Mouse (Mus musculus) forebrain, embryonic 16.5 days (tissue): Measurements from ENCODE around the gene Zc3h18. TPM values are rescaled to one million over a fixed set of nuclear protein-coding genes. Genes with fewer than 3 reads are reported as not detected.

Experiments used
- ATAC-seq: fragments of 200-750 bp; cut with Nextera tagmentation; 2 replicates; pipeline ENCODE4 v1.8.0; 2017; ENCODE audit warnings: mild to moderate bottlenecking, moderate library complexity
- H3K27ac ChIP-seq: fragments of 300-500 bp; sonication (generic); 2 replicates; pipeline ENCODE4 v1.5.1; 2014; ENCODE audit warnings: low read length, control low read depth
- H3K27me3 ChIP-seq: fragments of 300-500 bp; sonication (generic); replicated peaks from 2 replicates; pipeline ENCODE4 v1.6.1; 2014; ENCODE audit warnings: low read length; ENCODE audit not compliant: control insufficient read depth, insufficient read depth
- H3K36me3 ChIP-seq: fragments of 300-500 bp; sonication (generic); 2 replicates; pipeline ENCODE4 v1.6.1; 2014; ENCODE audit not compliant: control insufficient read depth, insufficient read depth
- H3K4me1 ChIP-seq: fragments of 300-500 bp; sonication (generic); replicated peaks from 2 replicates; pipeline ENCODE4 v1.6.1; 2014; ENCODE audit warnings: low read length; ENCODE audit not compliant: control insufficient read depth, insufficient read depth
- H3K4me2 ChIP-seq: fragments of 300-500 bp; sonication (generic); 2 replicates; pipeline ENCODE4 v1.6.1; 2014; ENCODE audit warnings: mild to moderate bottlenecking, low read length, control low read depth
- H3K4me3 ChIP-seq: fragments of 300-500 bp; sonication (generic); replicated peaks from 2 replicates; pipeline ENCODE4 v1.5.1; 2014; ENCODE audit warnings: mild to moderate bottlenecking, low read length, control low read depth
- H3K9ac ChIP-seq: fragments of 300-500 bp; sonication (generic); replicated peaks from 2 replicates; pipeline ENCODE4 v1.6.1; 2014; ENCODE audit warnings: low read depth, low read length, control low read depth
- H3K9me3 ChIP-seq: fragments of 300-500 bp; sonication (generic); 2 replicates; pipeline ENCODE4 v1.6.1; 2016; ENCODE audit warnings: low read length; ENCODE audit not compliant: control insufficient read depth
- WGBS: fragments of 180-500 bp; shearing (Covaris S2); extraction: QIAGEN DNeasy Blood & Tissue Kit; methylation state at CpG from one replicate; pipeline ENCODE4 v1.1.7; 2014; 5-methylcytosine and 5-hydroxymethylcytosine counted together
- polyA plus RNA-seq: library from polyadenylated mRNA; unstranded; fragments of >200 nt; fragmentation: Nextera tagmentation; extraction: Ambion mirVana; gene quantifications from 2 replicates; pipeline ENCODE4 v1.2.1, GENCODE M21; 2015

The Zc3h18 gene
- polyA plus RNA-seq, 1 experiment from 2014 or later: 44.7 TPM

DNA sequence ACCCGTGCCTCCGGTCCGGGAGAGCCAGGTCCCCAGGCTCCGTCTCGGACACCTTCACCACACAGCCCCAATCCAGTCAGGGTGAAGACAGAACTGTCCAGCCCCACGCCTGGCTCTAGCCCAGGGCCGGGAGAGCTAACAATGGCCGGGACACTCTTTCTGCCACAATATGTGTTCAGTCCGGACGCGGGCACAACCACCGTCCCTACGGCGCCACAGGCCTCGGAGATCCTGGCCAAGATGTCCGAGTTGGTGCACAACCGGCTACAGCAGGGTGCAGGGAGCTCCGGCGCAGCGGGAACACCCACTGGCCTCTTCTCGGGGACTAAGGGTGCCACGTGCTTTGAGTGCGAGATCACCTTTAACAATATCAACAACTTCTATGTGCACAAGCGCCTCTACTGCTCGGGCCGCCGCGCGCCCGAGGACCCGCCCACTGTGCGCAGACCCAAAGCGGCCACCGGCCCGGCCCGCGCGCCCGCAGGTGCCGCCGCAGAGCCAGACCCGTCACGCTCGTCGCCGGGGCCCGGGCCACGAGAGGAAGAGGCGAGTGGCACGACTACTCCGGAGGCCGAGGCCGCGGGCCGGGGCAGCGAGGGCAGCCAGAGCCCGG, 40.7 kb upstream of the Zc3h18 start:
- H3K4me2 ChIP-seq: peak overlapping the region; percentile 91
- H3K36me3 ChIP-seq: no peaks in the 10 kb centered on the region
- WGBS: 6% methylated on average over 48 of the region's 57 CpGs
- H3K27me3 ChIP-seq: peaks cover 43% of the 10 kb centered on the region
- peak overlapping the region; percentile 64 for H3K4me3 ChIP-seq
- peak; percentile 43 for ATAC-seq
- no peak overlapping the region for H3K27ac ChIP-seq
- peak overlapping the region; percentile 68 for H3K9ac ChIP-seq
- H3K9me3 ChIP-seq: no peaks in the 10 kb centered on the region
- peaks cover 12% of the 10 kb centered on the region for H3K4me1 ChIP-seq

DNA sequence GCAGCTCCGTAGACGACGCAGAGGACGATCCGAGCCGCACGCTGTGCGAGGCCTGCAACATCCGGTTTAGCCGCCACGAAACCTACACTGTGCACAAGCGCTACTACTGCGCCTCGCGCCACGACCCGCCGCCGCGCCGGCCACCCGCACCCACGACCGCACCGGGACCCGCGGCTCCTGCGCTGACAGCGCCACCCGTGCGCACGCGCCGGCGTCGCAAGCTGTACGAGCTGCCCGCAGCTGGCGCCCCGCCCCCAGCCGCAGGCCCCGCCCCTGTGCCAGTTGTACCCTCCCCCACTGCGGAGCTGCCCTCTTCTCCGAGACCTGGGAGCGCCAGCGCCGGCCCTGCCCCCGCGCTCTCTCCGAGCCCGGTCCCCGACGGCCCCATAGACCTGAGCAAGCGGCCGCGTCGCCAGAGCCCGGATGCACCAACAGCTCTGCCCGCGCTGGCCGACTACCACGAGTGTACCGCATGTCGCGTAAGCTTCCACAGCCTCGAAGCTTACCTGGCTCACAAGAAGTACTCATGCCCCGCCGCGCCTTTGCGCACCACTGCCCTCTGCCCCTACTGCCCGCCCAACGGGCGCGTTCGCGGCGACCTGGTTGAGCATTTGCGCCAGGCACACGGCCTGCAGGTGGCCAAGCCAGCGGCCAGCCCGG, 40.0 kb upstream of the Zc3h18 start:
- H3K4me3 ChIP-seq: peak overlapping the region; percentile 64
- WGBS: 5% methylated on average over 75 of the region's 81 CpGs
- no peaks in the 10 kb centered on the region for H3K36me3 ChIP-seq
- H3K9ac ChIP-seq: peak overlapping the region; percentile 68
- H3K4me1 ChIP-seq: peaks cover 12% of the 10 kb centered on the region
- no peak overlapping the region for H3K27ac ChIP-seq
- H3K4me2 ChIP-seq: peak overlapping the region; percentile 91
- no peaks in the 10 kb centered on the region for H3K9me3 ChIP-seq
- peaks cover 43% of the 10 kb centered on the region for H3K27me3 ChIP-seq
- ATAC-seq: peak; percentile 77

DNA sequence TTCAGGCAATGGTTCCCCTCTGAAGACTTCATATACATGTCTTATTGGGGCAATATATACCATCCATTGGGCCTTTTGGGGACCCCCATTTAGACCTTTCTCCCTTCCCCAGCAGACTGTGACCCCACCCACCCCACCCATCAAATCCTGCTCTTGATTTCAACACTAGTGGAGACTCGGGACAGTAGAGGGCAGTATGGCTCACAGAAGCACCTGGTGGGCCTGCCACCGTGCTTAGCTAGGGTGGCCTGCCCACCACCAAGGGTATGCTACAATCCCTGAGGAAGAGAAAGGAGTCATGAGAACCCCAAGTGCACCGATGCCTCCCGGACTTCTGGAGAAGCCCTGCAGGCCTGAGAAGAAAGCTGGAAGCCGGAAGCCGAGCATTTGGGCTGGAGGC, 37.6 kb upstream of the Zc3h18 start:
- 38% methylated on average over 6 of the region's 6 CpGs for WGBS
- Histone ChIP-seq H3K4me1 (peaks cover 23% of the 10 kb centered on the region), H3K36me3 (no peaks in the 10 kb centered on the region), H3K4me2 (no peak overlapping the region), H3K4me3 (no peak overlapping the region), H3K27ac (no peak overlapping the region), H3K9me3 (no peaks in the 10 kb centered on the region), H3K9ac (no peak overlapping the region), H3K27me3 (peaks cover 53% of the 10 kb centered on the region)
- no peak for ATAC-seq

DNA sequence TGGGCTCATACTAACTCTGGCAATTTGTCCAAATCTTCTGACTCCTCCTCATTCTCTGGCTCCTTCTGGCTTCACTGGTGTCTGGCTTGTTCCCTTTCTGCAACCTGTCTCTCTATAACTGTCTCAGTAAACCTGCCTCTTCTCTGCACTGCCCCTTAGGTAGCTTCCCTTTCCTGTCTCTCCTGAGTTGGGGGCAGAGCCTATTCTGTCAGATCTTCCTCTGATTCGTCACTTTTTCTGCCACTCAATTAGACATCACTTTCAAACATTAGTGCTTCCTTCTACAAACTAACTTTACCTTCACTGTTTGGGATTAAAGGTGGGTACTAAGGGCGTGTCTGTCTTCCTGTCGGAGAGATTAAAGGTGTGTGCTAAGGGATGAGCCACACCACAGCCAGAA, 35.6 kb upstream of the Zc3h18 start:
- Histone ChIP-seq H3K27ac (no peak overlapping the region), H3K4me3 (no peak overlapping the region), H3K27me3 (peaks cover 51% of the 10 kb centered on the region), H3K9me3 (no peaks in the 10 kb centered on the region), H3K9ac (no peak overlapping the region), H3K4me2 (no peak overlapping the region), H3K4me1 (peaks cover 24% of the 10 kb centered on the region), H3K36me3 (no peaks in the 10 kb centered on the region)
- no peak for ATAC-seq
- 82% methylated on average over 3 of the region's 3 CpGs for WGBS

DNA sequence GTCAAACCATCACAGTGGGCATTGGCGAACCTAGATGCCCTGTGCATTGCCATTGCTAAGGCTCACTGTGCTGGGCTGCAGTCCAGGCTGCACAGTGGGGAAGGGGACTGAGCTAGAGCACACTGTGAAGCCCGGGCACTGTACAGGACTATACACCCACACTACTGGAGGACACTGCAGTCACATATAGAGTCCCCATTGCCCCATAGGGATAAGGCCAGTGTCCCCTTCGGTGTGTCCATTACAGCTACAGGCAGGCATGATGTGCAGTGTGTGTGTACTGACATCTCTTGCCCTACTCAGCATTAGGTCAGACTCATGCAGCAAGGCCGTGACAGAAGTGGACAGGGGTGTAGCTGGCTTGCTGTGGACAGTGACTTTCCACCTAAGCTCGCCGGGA, 34.6 kb upstream of the Zc3h18 start:
- Histone ChIP-seq H3K9ac (no peak overlapping the region), H3K4me1 (peaks cover 15% of the 10 kb centered on the region), H3K4me3 (no peak overlapping the region), H3K27ac (no peak overlapping the region), H3K4me2 (no peak overlapping the region), H3K36me3 (no peaks in the 10 kb centered on the region), H3K27me3 (peaks cover 45% of the 10 kb centered on the region), H3K9me3 (no peaks in the 10 kb centered on the region)
- no peak for ATAC-seq
- WGBS: 82% methylated on average over 6 of the region's 6 CpGs

DNA sequence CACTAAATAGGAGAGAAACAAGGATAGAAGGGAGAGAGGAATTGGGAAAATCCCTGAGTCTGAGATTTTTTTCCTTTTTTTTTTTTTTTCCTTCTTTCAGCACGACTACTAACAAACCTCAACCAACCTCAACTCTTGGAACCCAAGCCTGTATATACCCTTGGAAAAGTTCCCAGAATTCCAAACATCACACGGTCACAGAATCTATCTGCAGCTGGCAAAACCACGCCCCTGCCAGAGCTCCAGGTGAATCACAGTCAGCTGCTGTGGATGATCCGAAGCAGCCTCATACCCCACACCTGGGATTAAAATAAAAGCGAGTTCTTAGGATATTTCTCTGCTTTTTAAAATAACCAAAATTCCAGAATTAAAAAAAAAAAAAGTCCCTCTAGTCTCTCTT, 34.0 kb upstream of the Zc3h18 start:
- Histone ChIP-seq H3K4me2 (no peak overlapping the region), H3K9me3 (no peaks in the 10 kb centered on the region), H3K36me3 (no peaks in the 10 kb centered on the region), H3K27ac (no peak overlapping the region), H3K4me1 (peaks cover 14% of the 10 kb centered on the region), H3K9ac (no peak overlapping the region), H3K4me3 (no peak overlapping the region), H3K27me3 (peaks cover 39% of the 10 kb centered on the region)
- no peak for ATAC-seq
- 43% methylated on average over 5 of the region's 5 CpGs for WGBS

DNA sequence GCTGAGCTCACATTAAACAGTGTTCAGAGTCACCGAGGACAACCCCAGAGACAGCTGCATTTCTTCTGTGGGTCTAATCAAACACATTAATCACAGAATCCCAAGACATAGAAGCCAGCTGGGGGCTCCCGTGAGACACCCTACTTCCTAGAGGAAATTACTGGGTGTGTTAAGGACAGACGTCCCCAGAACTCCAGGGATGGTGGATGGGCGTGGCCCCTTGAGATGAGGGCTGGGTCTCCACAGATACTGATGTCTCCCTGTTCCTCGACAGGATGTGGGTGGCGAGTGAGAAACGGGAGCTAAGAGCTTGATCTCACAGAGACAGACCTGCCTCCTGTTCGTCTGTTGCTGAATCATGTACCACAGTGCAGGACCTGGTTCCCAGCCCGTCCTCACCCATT, 33.6 kb upstream of the Zc3h18 start:
- 0 out of 2 replicates have a peak, but pooled peaks have one; percentile 22 for ATAC-seq
- Histone ChIP-seq H3K27ac (no peak overlapping the region), H3K36me3 (no peaks in the 10 kb centered on the region), H3K4me1 (peaks cover 19% of the 10 kb centered on the region), H3K27me3 (peaks cover 35% of the 10 kb centered on the region), H3K9ac (peak overlapping the region; percentile 16; the same call in 1 of the 2 replicates), H3K4me3 (no peak overlapping the region), H3K4me2 (peak overlapping the region; percentile 24), H3K9me3 (no peaks in the 10 kb centered on the region)
- WGBS: 2% methylated on average over 9 of the region's 9 CpGs

DNA sequence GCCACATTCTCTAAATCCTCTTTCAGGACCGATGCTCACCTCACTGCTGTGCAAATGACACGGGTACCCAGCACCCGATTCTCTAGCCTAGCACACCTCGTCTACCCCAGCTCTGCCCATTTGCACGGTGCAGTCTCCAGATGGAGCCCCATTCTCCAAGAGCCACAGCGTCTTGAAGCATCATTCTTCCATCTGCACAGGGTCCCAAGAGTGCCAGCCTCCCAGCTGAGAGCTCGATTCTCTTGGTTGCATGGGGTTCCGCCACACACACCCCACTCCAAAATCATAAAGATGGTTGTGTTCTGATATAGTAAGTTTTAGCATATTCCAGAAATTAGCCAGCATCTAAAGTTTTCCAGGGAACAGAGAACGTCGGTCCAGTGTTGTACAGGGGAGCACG, 33.1 kb upstream of the Zc3h18 start:
- H3K9me3 ChIP-seq: no peaks in the 10 kb centered on the region
- peaks cover 30% of the 10 kb centered on the region for H3K27me3 ChIP-seq
- H3K4me1 ChIP-seq: peaks cover 24% of the 10 kb centered on the region
- 2% methylated on average over 11 of the region's 11 CpGs for WGBS
- no peak overlapping the region for H3K4me3 ChIP-seq
- no peaks in the 10 kb centered on the region for H3K36me3 ChIP-seq
- H3K4me2 ChIP-seq: peak overlapping the region; percentile 24
- 0 out of 2 replicates have a peak, but pooled peaks have one; percentile 16 for ATAC-seq
- no peak overlapping the region for H3K27ac ChIP-seq
- peak overlapping the region; percentile 16; the same call in 1 of the 2 replicates for H3K9ac ChIP-seq

DNA sequence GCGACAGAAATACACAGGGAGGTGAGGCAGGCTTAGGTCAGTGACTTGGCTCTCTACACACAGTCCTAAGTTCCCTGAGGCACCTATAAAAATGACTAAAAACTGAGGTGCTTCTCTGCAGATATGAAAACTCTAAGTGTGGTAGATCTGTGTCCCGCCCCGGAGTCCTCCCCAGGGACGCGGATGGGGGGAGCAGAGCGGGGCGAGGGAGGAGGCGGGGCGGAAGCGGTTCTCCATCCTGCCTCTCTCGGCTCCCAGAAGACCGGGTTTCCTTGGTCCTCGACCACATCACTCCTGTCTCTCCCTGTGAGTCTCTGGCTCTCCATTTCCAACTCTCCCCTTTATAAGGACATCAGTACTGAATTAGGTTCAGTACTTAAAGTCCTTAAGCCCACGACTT, 32.7 kb upstream of the Zc3h18 start:
- no peak overlapping the region for H3K9ac ChIP-seq
- no peak overlapping the region for H3K4me3 ChIP-seq
- no peak overlapping the region for H3K27ac ChIP-seq
- H3K27me3 ChIP-seq: peaks cover 26% of the 10 kb centered on the region
- no peaks in the 10 kb centered on the region for H3K36me3 ChIP-seq
- ATAC-seq: no peak
- H3K9me3 ChIP-seq: no peaks in the 10 kb centered on the region
- peaks cover 24% of the 10 kb centered on the region for H3K4me1 ChIP-seq
- 0% methylated on average over 14 of the region's 14 CpGs for WGBS
- H3K4me2 ChIP-seq: peak overlapping the region; percentile 24
